Mouse (Mus musculus): ENCODE results near the gene Zfp40.

The Zfp40 gene

GRCm38 (mm10) chr17:23192453-23193379, at the start of gene Zfp40:
Gene Zfp40 (minus strand): TSS chr17:23193252.
- DNase-seq (ENCODE audit: low spot score), result peak; percentile 92

- DNase-seq (ENCODE audit: low spot score), result no peak
These were observed 25.3 kb upstream of the Zfp40 start for GRCm38 (mm10) chr17:23218320-23218719.

GRCm38 (mm10) chr17:23199856-23200255, 6.8 kb upstream of the Zfp40 start:
- DNase-seq (ENCODE audit: low spot score), result peak; percentile 70

- DNase-seq (ENCODE audit: low spot score), result peak; percentile 68
These were observed 389 bp upstream of the Zfp40 start for GRCm38 (mm10) chr17:23193441-23193840.

GRCm38 (mm10) chr17:23187680-23188079, 5.4 kb downstream of the Zfp40 start:
- DNase-seq (ENCODE audit: low spot score), result no peak
